Mouse (Mus musculus) heart, postnatal 10 days (tissue): ENCODE measurements around the gene Hspa2. TPM values are rescaled to one million over a fixed set of nuclear protein-coding genes. Genes with fewer than 3 reads are reported as not detected.

Experiments
- DNase-seq, 2 experiments: peaks; one replicate each; pipeline ENCODE4 v3.0.0; 2021
- intact Hi-C: fragments of 180-260 bp; cut with DNase I; formaldehyde crosslinking; loops from one replicate; pipeline ENCODE4 v1.15.1; 2025
- total RNA-seq, 2 experiments: library from RNA; stranded (reverse); gene quantifications; 2 replicates each; pipeline ENCODE4 v1.2.3; 2021

The Hspa2 gene
- 10 to 100 TPM in 1 of 2 experiments, 1 to 10 TPM in 1; 9.9 to 11.7 TPM for total RNA-seq

GRCm38 (mm10) chr12:76403886-76404537, at the start of gene Hspa2:
Gene Hspa2 (plus strand): TSS chr12:76404176.
- intact Hi-C loops = loop anchor here (2.0 to 5.0 kb wide), 3 partner anchors 33 to 193 kb away; partner anchors contain the start of gene Zbtb1
- peak; percentile 100 for DNase-seq

GRCm38 (mm10) chr12:76360868-76361267, 43.1 kb upstream of the Hspa2 start:
- intact Hi-C loops = no loop called here

GRCm38 (mm10) chr12:76361405-76362302, 42.3 kb upstream of the Hspa2 start:
- no peak for DNase-seq
- intact Hi-C loops = no loop called here

More at GRCm38 (mm10) chr12:76360868-76361267, 43.1 kb upstream of the Hspa2 start:
- DNase-seq = no peak

GRCm38 (mm10) chr12:76362303-76362676, 41.7 kb upstream of the Hspa2 start:
- DNase-seq = no peak
- intact Hi-C loops = no loop called here

- intact Hi-C loops = no loop called here
- no peak for DNase-seq
These were observed 37.7 kb upstream of the Hspa2 start for GRCm38 (mm10) chr12:76366276-76366675.

- intact Hi-C loops = no loop called here
These were observed 36.6 kb upstream of the Hspa2 start for GRCm38 (mm10) chr12:76367096-76367995.

GRCm38 (mm10) chr12:76368201-76368789, 35.7 kb upstream of the Hspa2 start:
- intact Hi-C loops = no loop called here
- DNase-seq = peak in 1 of 2 experiments; percentile 19

More at GRCm38 (mm10) chr12:76367096-76367995, 36.6 kb upstream of the Hspa2 start:
- peak; percentile 30 to 33 for DNase-seq

GRCm38 (mm10) chr12:76368790-76369205, 35.2 kb upstream of the Hspa2 start:
- intact Hi-C loops = no loop called here
- DNase-seq = no peak

GRCm38 (mm10) chr12:76369206-76369977, 34.6 kb upstream of the Hspa2 start, which contains the start of gene Zbtb25:
Gene Zbtb25 (minus strand): TSS chr12:76369602.
- intact Hi-C loops = no loop called here
- peak; percentile 86 to 89 for DNase-seq

GRCm38 (mm10) chr12:76369978-76370830, 33.8 kb upstream of the Hspa2 start, which contains the start of gene Zbtb1:
Gene Zbtb1 (plus strand): TSS chr12:76370266.
- intact Hi-C loops = loop anchor here (2.0 kb wide), 1 partner anchor 33 kb away; no protein-coding TSS in a partner anchor
- peak; percentile 89 for DNase-seq

GRCm38 (mm10) chr12:76370831-76371571, 33.0 kb upstream of the Hspa2 start:
- DNase-seq = peak; percentile 87 to 90
- intact Hi-C loops = loop anchor here (2.0 kb wide), 1 partner anchor 32 kb away; no protein-coding TSS in a partner anchor

GRCm38 (mm10) chr12:76372046-76372445, 31.9 kb upstream of the Hspa2 start:
- intact Hi-C loops = no loop called here
- no peak for DNase-seq

- DNase-seq = peak in 1 of 2 experiments; percentile 25
- intact Hi-C loops = no loop called here
These were observed 30.8 kb upstream of the Hspa2 start for GRCm38 (mm10) chr12:76372881-76373818.

- no peak for DNase-seq
- intact Hi-C loops = no loop called here
These were observed 30.0 kb upstream of the Hspa2 start for GRCm38 (mm10) chr12:76373991-76374390.

- intact Hi-C loops = no loop called here
- DNase-seq = no peak
These were observed 29.1 kb upstream of the Hspa2 start for GRCm38 (mm10) chr12:76374911-76375310.

- intact Hi-C loops = no loop called here
- DNase-seq = no peak
These were observed 28.5 kb upstream of the Hspa2 start for GRCm38 (mm10) chr12:76375506-76375905.
